Mouse (Mus musculus): Measurements from ENCODE around the gene Pla2g15.
A peak's percentile ranks its signal among the peaks of the same experiment; 100 is the strongest.
"Not testable (repeated sequence)": the region's sequence is repeated elsewhere in the genome, so short reads cannot be mapped to it uniquely, and the experiment has no call there.

The Pla2g15 gene

GRCm38 (mm10) chr8:106169017-106169933 is 19.1 kb downstream of the Pla2g15 start:
- DNase-seq (ENCODE audit: low read depth, low spot score), result no peak

GRCm38 (mm10) chr8:106169934-106170480 is 19.8 kb downstream of the Pla2g15 start:
- no peak for DNase-seq (ENCODE audit: low read depth, low spot score)

DNA sequence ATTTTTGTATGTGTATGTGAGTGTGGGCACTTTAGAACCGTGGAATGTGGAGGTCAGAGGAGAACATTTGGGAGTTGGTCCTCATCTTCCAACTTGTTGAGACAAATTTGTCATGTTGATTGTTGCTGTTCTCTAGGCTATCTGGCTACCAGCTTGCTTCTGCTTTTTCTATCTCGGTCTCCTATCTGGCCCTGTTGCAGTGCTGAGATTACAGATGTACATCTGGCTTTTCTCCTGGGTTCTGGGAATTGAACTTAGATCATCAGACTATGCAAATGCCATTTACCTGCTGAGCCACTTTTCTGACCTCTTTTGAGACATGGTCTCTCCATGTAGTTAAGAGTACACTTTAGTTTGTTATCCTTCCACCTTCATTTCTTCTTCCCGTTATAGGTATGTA is 23.4 kb downstream of the Pla2g15 start:
- DNase-seq (ENCODE audit: low read depth, low spot score), result no peak

DNA sequence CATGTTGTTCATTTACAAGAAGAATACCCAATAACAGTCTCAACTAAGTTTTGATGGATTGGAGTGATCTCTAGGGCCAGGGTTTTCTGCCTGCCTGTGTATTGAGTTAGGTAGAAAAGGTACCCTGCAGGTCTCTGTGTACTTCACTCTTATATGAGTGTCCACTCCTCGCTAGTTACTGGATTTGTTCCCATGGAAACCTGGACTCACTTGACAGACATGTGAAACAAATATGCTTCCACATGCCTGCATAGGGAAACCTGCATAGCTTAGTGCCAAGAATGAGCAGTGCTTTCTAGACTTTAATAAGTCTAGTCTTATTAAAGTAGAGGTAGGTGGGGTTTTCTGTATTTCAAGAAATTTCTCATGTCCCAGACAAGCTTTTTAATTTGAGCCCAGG is 26.7 kb downstream of the Pla2g15 start:
- no peak for DNase-seq (ENCODE audit: low read depth, low spot score)

DNA sequence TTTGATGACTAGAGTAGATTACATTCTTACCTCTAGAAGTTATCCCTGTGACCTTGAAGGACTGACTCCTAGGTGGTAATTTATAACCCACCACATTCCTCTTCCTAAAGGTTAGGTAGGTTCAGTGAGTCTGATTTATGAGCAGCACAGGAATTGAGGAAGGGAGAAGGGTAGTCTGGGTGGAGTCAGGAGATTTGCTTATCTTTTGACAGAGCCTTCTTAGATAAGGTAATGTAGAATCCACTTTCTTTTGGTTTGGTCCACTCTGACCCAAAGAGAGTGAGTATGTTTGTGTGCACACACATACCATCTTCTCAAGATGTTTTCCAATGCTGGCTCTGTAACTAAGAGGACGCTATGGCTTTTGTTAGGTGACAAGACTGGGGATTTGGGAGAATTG is 27.4 kb downstream of the Pla2g15 start:
- no peak for DNase-seq (ENCODE audit: low read depth, low spot score)

GRCm38 (mm10) chr8:106178428-106178827 is 28.2 kb downstream of the Pla2g15 start:
- DNase-seq (ENCODE audit: low read depth, low spot score), result no peak

- DNase-seq (ENCODE audit: low read depth, low spot score), result peak; percentile 36
Measured at GRCm38 (mm10) chr8:106185628-106186270, 35.5 kb downstream of the Pla2g15 start.

- DNase-seq (ENCODE audit: low read depth, low spot score), result no peak
Measured at GRCm38 (mm10) chr8:106186394-106186793, 36.2 kb downstream of the Pla2g15 start.

DNA sequence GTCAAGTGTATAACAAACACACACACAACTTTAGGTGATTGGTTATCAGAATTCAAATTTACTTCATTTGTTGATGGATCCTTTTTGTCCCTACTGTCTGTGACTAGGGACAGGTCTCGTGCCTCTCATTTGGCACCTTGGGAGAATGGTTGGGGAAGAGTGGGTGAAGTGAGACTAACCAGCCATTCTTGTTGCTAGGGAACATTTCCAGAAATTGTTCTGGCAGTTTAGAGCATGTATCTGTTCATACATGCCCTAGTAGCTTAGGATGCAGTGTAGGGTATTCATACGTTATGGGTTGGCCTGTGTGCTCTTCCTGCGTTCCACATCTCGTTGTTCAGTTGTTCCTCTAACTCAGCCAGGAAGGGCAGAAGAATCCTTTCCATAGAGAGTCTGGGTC is 39.0 kb downstream of the Pla2g15 start:
- no peak for DNase-seq (ENCODE audit: low read depth, low spot score)

DNA sequence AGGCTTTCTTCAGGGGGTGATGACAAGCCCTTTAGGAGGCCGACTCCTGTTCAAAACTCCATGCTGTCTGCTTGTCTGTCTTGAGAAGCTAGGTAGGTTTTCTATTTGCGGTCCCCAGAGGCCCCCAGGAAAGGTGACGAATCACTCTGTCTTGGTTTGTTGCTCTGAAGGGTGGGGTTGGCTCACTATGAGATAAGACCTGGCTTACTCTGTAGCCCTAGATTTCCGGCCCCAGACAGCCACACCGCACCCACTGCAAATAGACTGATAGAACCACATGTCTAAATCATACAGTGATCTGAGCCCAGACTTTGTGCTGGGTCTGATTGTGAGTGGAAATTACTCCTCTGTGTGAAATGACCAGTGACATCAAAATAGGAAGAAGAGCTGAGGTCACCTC is 41.4 kb downstream of the Pla2g15 start:
- no peak for DNase-seq (ENCODE audit: low read depth, low spot score)

DNA sequence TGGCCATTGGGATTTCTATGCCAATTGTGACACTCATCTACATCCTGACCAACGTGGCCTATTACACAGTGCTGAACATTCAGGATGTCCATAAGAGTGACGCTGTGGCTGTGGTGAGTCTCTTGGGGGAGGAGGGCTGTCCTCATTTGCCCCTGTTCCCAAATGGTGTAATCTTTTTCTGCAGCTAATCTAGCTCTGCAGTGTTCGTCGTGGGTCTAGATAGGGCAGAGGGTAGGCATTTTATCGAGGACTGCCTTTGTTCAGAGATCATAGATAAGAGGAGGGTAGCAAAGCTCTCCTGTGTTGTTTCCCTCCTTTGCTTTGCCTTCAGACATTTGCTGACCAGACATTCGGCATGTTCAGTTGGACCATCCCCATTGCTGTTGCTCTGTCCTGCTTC is 43.0 kb downstream of the Pla2g15 start:
- no peak for DNase-seq (ENCODE audit: low read depth, low spot score)

DNA sequence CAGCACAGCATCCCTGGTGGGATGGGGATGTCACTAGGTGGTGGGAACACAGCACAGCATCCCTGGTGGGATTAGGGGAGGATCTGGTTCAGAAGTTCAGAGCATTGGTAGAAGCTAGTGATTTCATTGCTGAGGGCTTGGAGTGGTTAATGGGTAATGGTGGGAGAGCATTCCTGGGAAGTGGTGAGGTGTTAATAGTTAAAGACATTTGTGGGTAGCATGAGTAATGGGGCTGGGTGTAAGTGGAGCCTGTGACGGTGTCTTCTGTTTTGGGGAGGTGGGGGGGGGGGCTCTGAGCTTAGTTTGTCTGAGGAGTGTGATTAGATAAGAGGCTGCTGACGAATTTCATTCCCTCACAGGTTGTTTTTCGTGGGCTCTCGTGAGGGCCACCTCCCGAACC is 43.9 kb downstream of the Pla2g15 start:
- no peak for DNase-seq (ENCODE audit: low read depth, low spot score)

- no peak for DNase-seq (ENCODE audit: low read depth, low spot score)
Measured at GRCm38 (mm10) chr8:106198741-106199140, 48.5 kb downstream of the Pla2g15 start.

GRCm38 (mm10) chr8:106199596-106199995 is 49.4 kb downstream of the Pla2g15 start:
- not testable (repeated sequence) for DNase-seq (ENCODE audit: low read depth, low spot score)

DNA sequence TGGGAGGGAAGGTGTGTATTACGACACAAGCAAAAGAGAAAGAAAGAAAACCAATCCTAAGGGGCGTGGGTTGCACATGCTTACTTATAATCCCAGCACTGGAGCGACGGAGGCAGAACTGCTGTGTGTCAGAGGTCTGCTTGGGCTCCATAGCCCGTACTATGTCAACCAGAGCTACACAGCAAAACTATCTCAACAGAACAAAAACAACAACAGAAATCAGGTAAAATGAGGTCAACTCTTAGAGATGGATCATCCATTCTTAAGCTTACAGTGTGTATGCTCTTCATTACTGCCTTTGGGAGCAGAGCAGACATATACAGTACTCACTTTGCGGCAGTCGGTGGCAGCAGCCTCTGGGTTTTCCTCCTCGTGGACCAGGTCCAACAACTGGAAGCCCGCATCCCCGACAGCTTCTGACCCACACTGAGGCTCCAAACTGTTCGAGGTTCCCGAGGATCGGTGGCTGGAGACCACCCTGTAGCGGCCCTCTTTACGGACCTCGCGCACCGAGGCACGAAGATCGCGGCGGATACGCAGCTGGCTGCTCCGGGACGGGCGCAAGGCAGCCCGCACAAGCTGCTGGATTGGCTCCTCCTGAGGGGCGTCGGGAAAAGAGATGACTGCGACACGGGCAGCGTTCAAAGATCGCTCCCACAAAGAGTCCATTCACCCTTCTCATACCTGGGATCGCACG is 60.0 kb downstream of the Pla2g15 start:
- no peak for DNase-seq (ENCODE audit: low read depth, low spot score)

GRCm38 (mm10) chr8:106210821-106211345 is 60.7 kb downstream of the Pla2g15 start, which contains the start of the genes Slc7a6os and Prmt7:
Gene Slc7a6os, minus strand, starts transcription at chr8:106210935.
Gene Prmt7, plus strand, starts transcription at chr8:106210936.
- DNase-seq (ENCODE audit: low read depth, low spot score), result peak; percentile 92

DNA sequence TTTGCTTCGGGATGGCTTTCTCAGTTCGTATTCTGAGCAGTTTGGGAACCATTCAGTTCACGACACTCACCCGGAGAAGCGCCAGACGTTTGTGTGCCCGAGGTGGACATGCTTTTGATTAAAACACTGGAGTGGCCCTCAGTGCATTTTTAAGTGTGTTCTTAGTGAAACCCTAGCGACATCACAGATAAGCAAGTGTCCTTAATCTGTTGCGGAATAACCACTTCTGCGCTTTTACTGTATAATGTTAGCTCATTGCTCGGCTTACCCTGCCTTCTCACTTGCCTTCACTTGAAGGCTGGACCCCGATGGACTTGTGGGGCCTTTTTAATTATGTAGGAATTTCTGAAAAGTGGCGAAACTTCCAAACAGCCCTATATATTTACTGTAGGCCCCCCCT is 61.2 kb downstream of the Pla2g15 start:
- no peak for DNase-seq (ENCODE audit: low read depth, low spot score)

DNA sequence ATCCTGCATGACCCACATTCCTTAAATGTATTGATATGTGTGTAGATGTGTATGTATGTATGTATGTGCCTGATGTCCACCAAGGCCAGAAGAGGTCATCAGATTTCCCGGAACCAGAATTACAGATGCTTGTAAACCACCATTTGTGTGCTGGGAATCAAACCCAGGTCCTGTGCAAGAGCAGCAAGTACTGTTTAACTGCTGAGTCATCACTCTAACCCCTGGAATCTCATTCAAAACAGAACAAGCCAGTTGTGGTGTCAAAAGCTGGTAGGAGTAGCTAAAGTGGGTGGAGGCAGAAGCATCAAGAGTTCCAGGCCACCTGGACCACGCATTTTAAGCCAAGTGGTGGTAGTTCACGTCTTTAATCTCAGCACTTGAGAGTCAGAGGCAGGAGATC is 63.8 kb downstream of the Pla2g15 start:
- no peak for DNase-seq (ENCODE audit: low read depth, low spot score)

All from telencephalon, adult 2 months (tissue).